Mouse (Mus musculus) heart, postnatal 25 days (tissue): ENCODE measurements around the gene Mettl11b. TPM values are rescaled to one million over a fixed set of nuclear protein-coding genes. Genes with fewer than 3 reads are reported as not detected.

Experiments used
- DNase-seq: peaks from one replicate; pipeline ENCODE4 v3.0.0; 2022; ENCODE audit warnings: low spot score
- intact Hi-C: fragments of 180-260 bp; cut with DNase I; formaldehyde crosslinking; loops from one replicate; pipeline ENCODE4 v1.15.1; 2025
- total RNA-seq, 2 experiments: library from RNA; stranded (reverse); gene quantifications; 2 replicates each; pipeline ENCODE4 v1.2.3; 2021

The Mettl11b gene
- total RNA-seq, 2 experiments from 2014 or later = 0.73 to 1.1 TPM

DNA sequence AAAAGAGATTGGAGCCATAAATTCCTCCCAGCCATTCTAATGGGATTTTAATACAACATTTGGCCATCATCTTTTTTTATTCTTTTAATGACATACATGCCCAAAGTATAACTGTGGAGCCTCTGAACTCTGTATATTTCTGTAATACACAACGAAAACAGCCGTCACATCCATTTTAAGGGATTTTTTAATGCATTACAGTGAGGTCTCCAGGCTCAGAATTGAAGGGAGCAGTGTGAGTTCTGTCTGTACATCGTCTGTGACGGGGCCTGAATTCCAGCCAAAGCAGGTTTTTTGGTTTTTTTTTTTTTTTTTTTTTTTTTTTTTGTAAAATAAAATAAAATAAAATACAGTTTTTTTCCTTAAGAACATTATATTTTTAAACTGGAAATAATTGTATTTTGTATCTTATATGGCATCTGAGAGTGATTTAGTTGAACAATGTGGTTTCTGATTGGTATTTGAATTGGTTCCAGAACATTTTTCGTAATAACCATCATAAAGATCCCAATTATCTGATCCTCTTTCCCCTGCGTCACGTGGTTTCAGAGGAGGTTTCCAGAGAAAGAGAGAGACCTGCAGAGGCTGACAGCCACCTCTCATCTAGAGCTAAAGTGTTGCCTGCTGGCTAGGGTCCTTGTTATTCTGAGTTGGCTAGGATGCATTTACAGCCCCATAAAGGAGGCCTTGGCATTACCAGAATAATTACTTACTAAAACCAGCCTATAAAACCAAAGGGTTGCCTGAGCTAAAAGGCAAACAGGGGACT, 67.1 kb downstream of the Mettl11b start:
- intact Hi-C loops = no loop called here

DNA sequence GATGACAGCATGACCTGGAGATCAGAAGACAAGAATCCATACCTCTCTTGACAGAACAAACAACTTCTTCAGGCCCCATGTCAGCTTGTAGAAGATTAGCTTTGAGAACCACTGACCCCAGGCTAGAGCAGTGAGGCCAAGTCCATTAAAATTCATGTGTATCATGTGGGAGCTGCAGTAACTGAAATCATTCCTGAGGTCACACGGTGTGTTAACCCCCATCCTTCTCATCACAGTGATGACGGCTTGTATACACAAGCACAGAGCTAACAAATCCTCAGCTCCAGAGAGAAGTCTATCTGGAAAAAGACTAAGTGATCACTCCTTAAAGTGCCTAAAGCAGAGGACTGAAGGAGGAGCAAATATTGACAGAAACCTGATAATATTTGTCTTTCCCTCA, 68.0 kb downstream of the Mettl11b start:
- intact Hi-C loops = no loop called here
- DNase-seq = no peak

More for the DNA sequence above, 67.1 kb downstream of the Mettl11b start:
- DNase-seq = no peak

GRCm38 (mm10) chr1:163656432-163656831, 68.6 kb downstream of the Mettl11b start:
- intact Hi-C loops = no loop called here

More at GRCm38 (mm10) chr1:163656432-163656831, 68.6 kb downstream of the Mettl11b start:
- DNase-seq = no peak

Other genes with a start within 250 kb of the Mettl11b start
- gene Kifap3, start 54.4 kb upstream of the Mettl11b start, total RNA-seq = 10 to 100 TPM; 18.4 to 22.7 TPM
- gene Scyl3, start 203.9 kb upstream of the Mettl11b start, total RNA-seq = 1 to 10 TPM; 5.1 to 5.6 TPM